In the genomic region with DNA sequence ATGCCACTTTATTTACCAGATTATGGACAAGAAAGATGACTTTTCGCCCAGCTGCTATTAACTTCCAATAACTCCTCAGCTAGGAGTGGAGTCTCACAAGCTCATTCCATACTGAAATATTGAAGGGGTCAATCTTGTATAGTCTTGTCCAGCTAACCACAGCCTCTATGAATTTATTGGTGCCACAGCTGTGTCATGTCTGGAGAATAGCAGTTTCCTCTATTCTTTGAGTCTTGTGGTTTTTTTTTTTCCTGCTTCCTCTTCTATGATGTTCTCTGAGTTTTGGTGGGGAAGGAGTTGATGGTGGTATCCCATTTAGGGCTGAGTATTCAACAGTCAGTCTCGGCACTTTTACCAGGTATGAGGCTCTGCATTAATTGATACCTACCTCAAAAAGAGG, we compare ENCODE assay signal across 23 mouse cellular contexts. TPM values are rescaled to one million over a fixed set of nuclear protein-coding genes. Genes with fewer than 3 reads are reported as not detected.
DNase-seq lines count a peak whose midpoint lies in the region; ATAC-seq and TF ChIP-seq lines count a peak whose summit lies in the region.
"Had no signal": no experiment of that assay in that cellular context is flagged by ENCODE, and none has a peak within 500 bp of the region (broad histone marks: within the 10 kb centered on the region; RNA-seq: fewer than 3 reads in every experiment).

No protein-coding gene starts in this region.

- TF ChIP-seq POLR2A in bone marrow macrophage, adult 2 months (IDR thresholded peaks at IDR 0.05; ENCODE audit: borderline replicate concordance, low read depth, low read length), result no peak

- H3K27ac ChIP-seq in kidney, embryonic 16.5 days (ENCODE audit: low read length), result no peak overlapping the region
- H3K27ac ChIP-seq in bone marrow macrophage, adult 2 months (ENCODE audit: insufficient read depth, low read depth, low read length), result peak overlapping the region; percentile 70
- H3K27ac ChIP-seq in macrophage, result peak overlapping the region; percentile 78
- H3K27ac ChIP-seq: embryonic facial prominence, embryonic 13.5 days; forebrain, embryonic 12.5 days; heart, embryonic 13.5 days; hindbrain, embryonic 12.5 days had no signal

- TF ChIP-seq CTCF in bone marrow macrophage, adult 2 months (IDR thresholded peaks at IDR 0.05; ENCODE audit: low read depth, low read length), result no peak

- no peaks in the 10 kb centered on the region for H3K79me2 ChIP-seq in macrophage (ENCODE audit: inconsistent target)

- H3K4me1 ChIP-seq in kidney, embryonic 16.5 days (ENCODE audit: insufficient read depth, low read length), result no peaks in the 10 kb centered on the region
- H3K4me1 ChIP-seq in bone marrow macrophage, adult 2 months (ENCODE audit: control insufficient read depth, insufficient read depth, low read length), result peaks cover 8% of the 10 kb centered on the region
- H3K4me1 ChIP-seq: embryonic facial prominence, embryonic 13.5 days; forebrain, embryonic 12.5 days; heart, embryonic 13.5 days; hindbrain, embryonic 12.5 days had no signal

- DNase-seq in kidney, postnatal 10 days, result peak; percentile 12
- no peak for DNase-seq in B cell, adult 2 months
- DNase-seq in right cerebral cortex, postnatal 4 days, result no peak
- DNase-seq: adrenal gland, adult 2 months; adrenal gland, postnatal 36 days; cerebellum, adult 11 months; cerebellum, adult 8-10 months; cerebellum, postnatal 25 days; gastrocnemius, postnatal 14 days; heart, postnatal 36 days had no signal

- 91% methylated on average over 2 of the region's 2 CpGs for WGBS in kidney, embryonic 16.5 days
- 28% methylated on average over 2 of the region's 2 CpGs for WGBS in macrophage (ENCODE audit: missing documents)

- no peak overlapping the region for H3K4me2 ChIP-seq in kidney, embryonic 16.5 days (replicated peaks; ENCODE audit: low read depth, low read length)
- H3K4me2 ChIP-seq: embryonic facial prominence, embryonic 13.5 days; forebrain, embryonic 12.5 days; heart, embryonic 13.5 days; hindbrain, embryonic 12.5 days had no signal

- H3K9me3 ChIP-seq in kidney, embryonic 16.5 days (ENCODE audit: low read length), result no peaks in the 10 kb centered on the region
- H3K9me3 ChIP-seq: embryonic facial prominence, embryonic 13.5 days; forebrain, embryonic 12.5 days; heart, embryonic 13.5 days; hindbrain, embryonic 12.5 days had no signal

- no peak for ATAC-seq in kidney, embryonic 16.5 days (ENCODE audit: low FRiP score, low TSS enrichment)
- ATAC-seq in neutrophil, adult 5-6 weeks (ENCODE audit: extremely low read depth, insufficient number of reproducible peaks, low FRiP score, poor library complexity, severe bottlenecking), result peak; percentile 45; the same call in 1 of the 2 replicates
- ATAC-seq: forebrain, embryonic 16.5 days; hindbrain, embryonic 16.5 days had no signal

- H3K9ac ChIP-seq in kidney, embryonic 16.5 days (replicated peaks; ENCODE audit: low read length), result no peak overlapping the region
- H3K9ac ChIP-seq: embryonic facial prominence, embryonic 13.5 days; forebrain, embryonic 12.5 days; heart, embryonic 13.5 days; hindbrain, embryonic 12.5 days had no signal

- peaks cover 36% of the 10 kb centered on the region for H3K36me3 ChIP-seq in kidney, embryonic 16.5 days (ENCODE audit: insufficient read depth, low read length)
- no peaks in the 10 kb centered on the region; the same call in 1 of the 2 replicates for H3K36me3 ChIP-seq in macrophage (ENCODE audit: inconsistent target)

- no peak overlapping the region for H3K4me3 ChIP-seq in kidney, embryonic 16.5 days (ENCODE audit: low read length)
- no peak overlapping the region for H3K4me3 ChIP-seq in bone marrow macrophage, adult 2 months (ENCODE audit: insufficient read depth, low read length)
- no peak overlapping the region for H3K4me3 ChIP-seq in macrophage (ENCODE audit: inconsistent target)
- H3K4me3 ChIP-seq: embryonic facial prominence, embryonic 13.5 days; forebrain, embryonic 12.5 days; heart, embryonic 13.5 days; hindbrain, embryonic 12.5 days had no signal

- no peaks in the 10 kb centered on the region for H3K27me3 ChIP-seq in kidney, embryonic 16.5 days (ENCODE audit: insufficient read depth, low read length)
- H3K27me3 ChIP-seq: CH12.LX; embryonic facial prominence, embryonic 13.5 days; forebrain, embryonic 12.5 days; heart, embryonic 13.5 days; hindbrain, embryonic 12.5 days had no signal

RNA-seq across cellular contexts. Expression of a gene that starts 30.0 kb away (rescaled TPM):
- polyA plus RNA-seq in kidney, embryonic 16.5 days (2015; fragmentation: Nextera tagmentation; extraction: Ambion mirVana), result 36.9 and 37.2 TPM in 2 replicates
- 73.4 and 77.4 TPM in 2 replicates for polyA plus RNA-seq in bone marrow macrophage, adult 2 months (2012; ENCODE audit: insufficient read depth, insufficient read length, missing spikeins)
- 100 to 1,000 TPM in 3 of 26 experiments, 10 to 100 TPM in 23; 14.9 to 122 (median 41.2) TPM for total RNA-seq in macrophage (2018; cell fraction: chromatin; rRNA removed)
- 10 to 100 TPM in 25 of 26 experiments, 1 to 10 TPM in 1; 8.6 to 93.5 (median 33.9) TPM for total RNA-seq in macrophage (2018; cell fraction: cytosol; rRNA removed)
- total RNA-seq in macrophage (2018; cell fraction: nucleus; rRNA removed), result 100 to 1,000 TPM in 3 of 26 experiments, 10 to 100 TPM in 23; 21.0 to 154 (median 50.7) TPM
- polyA plus RNA-seq in macrophage (2018), result 30.2 to 112 TPM (median 42.3 TPM) in 3 replicates
- total RNA-seq in neutrophil, adult 5-6 weeks (2017), result 1.7 and 4.0 TPM in 2 replicates

RNA-seq across cellular contexts. Expression of a gene that starts 50.3 kb away (rescaled TPM):
- 0.15 TPM in 1 of 2 replicates, not detected in the other for polyA plus RNA-seq in kidney, embryonic 16.5 days (2015; fragmentation: Nextera tagmentation; extraction: Ambion mirVana)
- not detected in 2 replicates for polyA plus RNA-seq in bone marrow macrophage, adult 2 months (2012; ENCODE audit: insufficient read depth, insufficient read length, missing spikeins)
- under 1 TPM in 5 of 26 experiments, not detected in 21; 0.16 to 0.57 (median 0.41) TPM for total RNA-seq in macrophage (2018; cell fraction: chromatin; rRNA removed)
- total RNA-seq in macrophage (2018; cell fraction: cytosol; rRNA removed), result under 1 TPM in 10 of 26 experiments, not detected in 16; 0.03 to 0.18 (median 0.08) TPM
- under 1 TPM in 4 of 26 experiments, not detected in 22; 0.16 to 0.44 (median 0.26) TPM for total RNA-seq in macrophage (2018; cell fraction: nucleus; rRNA removed)
- polyA plus RNA-seq in macrophage (2018), result 0.06 TPM in 1 of 3 replicates, not detected in the others
- total RNA-seq in neutrophil, adult 5-6 weeks (2017), result 0.12 TPM in 1 of 2 replicates, not detected in the other
- total RNA-seq: CH12.LX; gastrocnemius, adult 18-20 months; gastrocnemius, postnatal 14 days had no signal
- polyA plus RNA-seq: heart, postnatal 0 days had no signal
